Mouse (Mus musculus) gonadal fat pad, adult 2 months (tissue): ENCODE data around the gene Vmn1r21. TPM values are rescaled to one million over a fixed set of nuclear protein-coding genes. Genes with fewer than 3 reads are reported as not detected.
"Not testable (repeated sequence)": the region's sequence is repeated elsewhere in the genome, so short reads cannot be mapped to it uniquely, and the experiment has no call there.

Source experiments
- DNase-seq: peaks from one replicate; pipeline ENCODE4 v3.0.0-alpha.2; 2012; ENCODE audit warnings: low read depth
- polyA plus RNA-seq: library from polyadenylated mRNA; depleted of rRNA; stranded (reverse); fragments of >200 nt; gene quantifications from 2 replicates; pipeline ENCODE4 v1.2.3, GENCODE M21; 2012; rRNA removed

Vmn1r21 gene
- polyA plus RNA-seq = not detected in 2 replicates

- DNase-seq = no peak
Measured at GRCm38 (mm10) chr6:57850286-57850685, at the start of gene Vmn1r21. Gene Vmn1r21 (minus strand): TSS chr6:57850343.

- DNase-seq = no peak
Measured at GRCm38 (mm10) chr6:57859043-57860042, 9.2 kb upstream of the Vmn1r21 start.

- not testable (repeated sequence) for DNase-seq
Measured at GRCm38 (mm10) chr6:57851177-57851576, 1.0 kb upstream of the Vmn1r21 start.

GRCm38 (mm10) chr6:57839693-57840408 is 10.3 kb downstream of the Vmn1r21 start:
- DNase-seq = no peak

GRCm38 (mm10) chr6:57825259-57825715 is 24.9 kb downstream of the Vmn1r21 start:
- DNase-seq = no peak

GRCm38 (mm10) chr6:57824422-57825258 is 25.5 kb downstream of the Vmn1r21 start, which contains the start of gene Vopp1:
Gene Vopp1 (minus strand): TSS chr6:57825159.
- no peak for DNase-seq

GRCm38 (mm10) chr6:57823461-57823860 is 26.7 kb downstream of the Vmn1r21 start:
- no peak for DNase-seq

- no peak for DNase-seq
Measured at GRCm38 (mm10) chr6:57822648-57823410, 27.3 kb downstream of the Vmn1r21 start.

- no peak for DNase-seq
Measured at GRCm38 (mm10) chr6:57814436-57814940, 35.7 kb downstream of the Vmn1r21 start.

GRCm38 (mm10) chr6:57811748-57812730 is 38.1 kb downstream of the Vmn1r21 start:
- peak; percentile 76 for DNase-seq

- no peak for DNase-seq
Measured at GRCm38 (mm10) chr6:57805218-57806069, 44.7 kb downstream of the Vmn1r21 start.

GRCm38 (mm10) chr6:57803130-57803529 is 47.0 kb downstream of the Vmn1r21 start:
- no peak for DNase-seq

GRCm38 (mm10) chr6:57798986-57799385 is 51.2 kb downstream of the Vmn1r21 start:
- DNase-seq = peak; percentile 26

- DNase-seq = no peak
Measured at GRCm38 (mm10) chr6:57796853-57797423, 53.2 kb downstream of the Vmn1r21 start.

- DNase-seq = no peak
Measured at GRCm38 (mm10) chr6:57795835-57796234, 54.3 kb downstream of the Vmn1r21 start.
